Mouse (Mus musculus): ENCODE measurements around the gene Slc7a5.

Gene Slc7a5

DNA sequence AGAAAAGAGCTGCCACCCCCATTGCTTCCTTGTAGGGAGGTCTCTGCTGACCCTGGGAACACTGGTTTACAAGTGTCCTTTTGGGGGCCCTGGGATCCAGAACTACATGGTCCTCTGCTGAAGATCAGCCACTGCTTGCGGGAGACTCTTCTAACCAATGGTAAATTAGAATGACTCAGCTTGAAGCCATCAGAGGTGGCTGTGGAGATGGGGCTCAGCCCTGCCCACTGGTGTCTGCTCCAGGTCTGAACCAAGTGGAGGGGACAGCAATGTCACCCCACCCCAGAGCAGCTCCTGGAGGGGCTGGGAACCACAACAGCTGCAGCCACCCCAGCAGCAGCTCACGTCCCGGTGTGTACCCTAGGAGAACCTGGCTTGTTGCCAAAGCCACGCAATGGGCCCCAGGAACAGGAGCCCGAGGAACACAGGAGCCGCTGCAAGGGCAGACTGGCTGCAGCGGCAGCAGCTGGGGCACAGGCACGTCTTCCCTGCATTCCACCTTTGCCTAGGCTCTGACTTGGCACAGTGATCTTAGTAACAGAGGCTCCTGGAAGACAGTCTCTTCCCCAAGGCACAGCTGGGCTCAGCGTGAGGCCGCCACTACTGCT lies 35.6 kb downstream of the Slc7a5 start:
- in situ Hi-C loops (cut with MboI; ENCODE audit: low pct_unique_long_range_greater_than_20kb in 1 of 2, low sequenced_read_pairs in 2 of 2, unreplicated experiment in 1 of 2), result no loop called here

DNA sequence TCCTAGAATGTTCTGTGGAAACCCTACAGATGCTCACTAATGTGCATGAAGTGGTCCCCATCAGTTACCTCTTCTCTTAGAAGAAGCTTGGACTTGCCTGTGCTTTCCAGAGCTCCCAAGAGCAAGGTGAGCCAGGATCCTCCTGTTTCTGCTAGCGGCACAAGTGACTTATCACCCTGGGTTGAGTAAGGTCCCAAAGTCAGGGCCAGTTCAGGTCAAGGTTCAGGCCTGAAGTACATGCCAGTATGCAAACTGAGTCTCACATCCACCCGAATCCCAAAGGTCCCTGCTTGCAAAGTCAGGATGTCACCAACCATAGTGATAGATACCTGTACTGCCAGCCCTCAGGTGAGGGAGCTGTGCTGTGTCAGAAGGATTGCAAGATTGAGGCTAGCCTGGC lies 37.3 kb downstream of the Slc7a5 start:
- in situ Hi-C loops (cut with MboI; ENCODE audit: low pct_unique_long_range_greater_than_20kb in 1 of 2, low sequenced_read_pairs in 2 of 2, unreplicated experiment in 1 of 2), result no loop called here

DNA sequence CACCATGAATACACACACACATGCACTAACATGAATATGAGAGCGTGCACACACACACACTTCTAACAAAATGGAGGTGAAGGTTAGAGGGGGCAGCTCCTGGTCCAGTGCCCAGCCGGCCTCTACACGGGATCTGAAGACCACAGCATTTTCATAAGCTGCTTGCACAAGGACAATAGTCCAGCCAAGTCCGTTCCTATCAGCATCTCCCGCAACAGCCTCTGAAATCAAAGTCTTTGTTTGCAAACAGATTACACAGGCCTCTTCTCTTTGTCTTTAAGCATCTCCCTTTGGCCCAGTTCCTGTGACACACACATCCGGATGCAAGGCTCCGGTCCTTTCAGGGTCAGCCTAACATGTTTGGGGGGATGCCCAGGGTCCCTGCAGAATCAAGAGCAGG lies 38.6 kb downstream of the Slc7a5 start:
- in situ Hi-C loops (cut with MboI; ENCODE audit: low pct_unique_long_range_greater_than_20kb in 1 of 2, low sequenced_read_pairs in 2 of 2, unreplicated experiment in 1 of 2), result no loop called here

DNA sequence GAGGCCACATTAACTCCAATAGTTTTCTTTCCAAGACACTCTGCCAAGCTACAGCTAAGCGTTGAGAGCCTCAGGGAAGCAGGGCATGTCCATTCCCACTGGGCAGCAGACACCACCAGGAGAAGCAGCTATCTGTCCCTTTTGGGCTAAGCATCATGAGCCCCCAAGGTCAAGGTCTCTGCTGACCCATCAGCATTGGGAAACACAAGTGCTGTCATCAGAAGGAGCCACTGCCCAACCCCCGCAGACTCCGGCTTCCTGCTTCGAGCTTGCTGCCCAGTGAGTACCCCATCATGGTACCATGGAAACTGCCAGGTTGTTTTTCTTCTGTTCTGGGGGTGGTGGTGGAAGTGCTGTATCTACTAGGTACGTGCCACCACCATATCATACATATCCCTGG lies 39.3 kb downstream of the Slc7a5 start:
- in situ Hi-C loops (cut with MboI; ENCODE audit: low pct_unique_long_range_greater_than_20kb in 1 of 2, low sequenced_read_pairs in 2 of 2, unreplicated experiment in 1 of 2), result no loop called here

DNA sequence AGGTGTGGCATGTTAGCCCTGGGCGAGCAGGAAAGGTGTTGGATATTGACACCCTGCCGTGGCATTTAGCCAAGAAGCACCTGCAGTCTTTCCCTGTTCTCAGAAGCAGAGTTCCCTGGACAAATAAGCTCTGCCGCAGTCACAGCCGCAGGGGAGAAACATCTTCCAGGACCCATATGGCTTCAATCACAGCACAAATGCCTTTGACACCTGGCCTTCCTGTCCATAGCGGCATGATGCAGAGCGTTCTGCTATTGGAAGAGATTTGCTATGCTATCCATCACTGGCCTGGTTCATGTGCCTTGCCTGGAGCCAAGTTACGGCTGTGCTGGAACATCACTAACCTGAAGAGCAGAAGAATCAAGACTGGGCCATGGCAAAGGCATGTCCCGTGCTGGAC lies 42.1 kb downstream of the Slc7a5 start:
- in situ Hi-C loops (cut with MboI; ENCODE audit: low pct_unique_long_range_greater_than_20kb in 1 of 2, low sequenced_read_pairs in 2 of 2, unreplicated experiment in 1 of 2), result no loop called here

DNA sequence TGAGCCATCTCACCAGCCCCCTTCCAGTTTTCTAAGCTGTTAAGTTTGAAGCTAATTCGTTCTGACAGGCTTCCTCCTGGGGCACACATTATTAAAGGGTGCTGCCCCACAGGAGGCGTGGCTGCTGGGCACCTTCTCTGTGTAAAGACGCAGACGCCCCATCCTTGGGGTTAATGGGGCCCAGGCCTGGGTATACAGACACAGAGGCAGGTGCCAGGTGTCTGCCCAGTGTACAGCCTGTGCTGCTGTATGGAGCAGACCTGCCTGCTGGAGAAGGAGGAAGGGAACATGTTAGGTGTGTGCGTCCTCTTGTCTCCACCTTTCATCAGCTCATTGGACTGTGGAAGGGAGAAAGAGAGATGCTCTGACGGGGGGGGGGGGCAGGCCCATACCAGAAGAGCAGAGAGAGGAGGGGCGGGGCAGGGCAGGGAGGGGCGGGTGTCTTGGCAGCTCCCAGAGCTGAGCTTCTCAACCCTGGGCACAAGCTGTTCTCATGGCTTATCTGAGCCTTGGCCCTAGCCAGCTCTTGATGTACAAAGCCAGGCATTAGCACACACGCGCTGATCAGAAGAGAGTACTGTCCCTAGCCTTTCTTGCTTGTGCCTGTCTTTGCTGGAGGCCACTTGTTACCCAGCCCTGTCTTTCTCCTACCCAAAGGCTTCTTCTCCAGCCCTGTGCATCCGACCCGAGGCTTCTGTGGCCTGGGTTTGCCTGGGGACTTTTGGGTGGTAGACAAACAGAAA lies 45.5 kb downstream of the Slc7a5 start:
- in situ Hi-C loops (cut with MboI; ENCODE audit: low pct_unique_long_range_greater_than_20kb in 1 of 2, low sequenced_read_pairs in 2 of 2, unreplicated experiment in 1 of 2), result no loop called here

DNA sequence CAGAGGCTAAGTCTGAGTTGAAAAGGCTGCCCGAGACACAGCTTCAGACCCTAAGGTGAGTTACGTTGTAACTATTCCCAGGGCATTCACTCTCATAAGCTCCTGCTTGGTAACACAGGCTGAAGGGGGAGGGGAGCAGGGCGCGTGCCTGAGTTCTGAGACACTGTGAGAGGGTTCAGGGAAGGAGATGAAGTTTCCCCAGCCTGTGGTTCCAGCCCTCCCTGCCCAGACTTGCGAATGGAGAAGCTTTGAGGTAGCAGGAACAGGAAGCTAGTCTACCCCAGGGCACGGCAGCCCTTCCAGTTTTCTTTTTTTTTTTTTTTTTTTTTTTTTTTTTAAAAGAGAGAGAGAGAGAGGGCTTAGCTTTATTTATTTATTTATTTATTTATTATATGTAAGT lies 46.2 kb downstream of the Slc7a5 start:
- in situ Hi-C loops (cut with MboI; ENCODE audit: low pct_unique_long_range_greater_than_20kb in 1 of 2, low sequenced_read_pairs in 2 of 2, unreplicated experiment in 1 of 2), result no loop called here

DNA sequence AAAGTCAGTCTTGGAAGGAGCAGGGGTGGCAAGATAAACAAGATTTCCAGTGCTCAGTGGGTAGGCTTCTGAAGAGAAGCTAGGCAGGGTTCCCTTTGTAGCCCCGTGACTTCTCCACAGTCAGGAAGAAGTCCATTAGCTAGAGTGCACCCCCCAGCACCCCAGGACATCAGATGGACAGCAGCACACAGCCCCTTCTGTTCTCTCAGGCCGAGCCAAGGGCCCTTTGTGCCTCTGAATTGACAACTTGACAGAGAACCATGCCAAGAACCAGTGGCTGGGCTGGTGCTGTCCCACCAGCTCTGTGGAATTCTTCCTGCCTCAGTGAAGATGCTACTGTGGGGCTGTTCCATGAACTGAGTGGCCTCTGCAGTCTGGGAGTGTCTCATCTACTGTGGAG lies 49.7 kb downstream of the Slc7a5 start:
- in situ Hi-C loops (cut with MboI; ENCODE audit: low pct_unique_long_range_greater_than_20kb in 1 of 2, low sequenced_read_pairs in 2 of 2, unreplicated experiment in 1 of 2), result no loop called here

DNA sequence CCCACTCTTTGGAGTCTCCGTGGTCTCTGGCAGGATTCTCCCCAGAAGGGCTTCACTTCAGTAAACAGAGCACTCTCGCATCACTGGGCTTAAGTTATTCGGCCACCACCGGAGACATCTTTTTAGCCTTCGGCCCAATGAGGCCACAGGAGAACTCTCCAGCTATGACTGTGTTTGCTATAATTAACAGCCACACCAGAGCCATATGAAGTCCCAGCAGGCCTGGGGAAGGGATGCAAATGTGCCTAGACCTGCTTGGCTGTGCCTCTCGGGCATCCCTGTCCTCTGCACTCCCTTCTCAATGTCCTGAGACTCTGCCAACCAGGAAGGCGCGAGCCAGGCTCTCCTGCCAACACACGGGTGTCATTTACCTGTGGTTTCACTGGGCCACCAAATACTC lies 50.2 kb downstream of the Slc7a5 start:
- in situ Hi-C loops (cut with MboI; ENCODE audit: low pct_unique_long_range_greater_than_20kb in 1 of 2, low sequenced_read_pairs in 2 of 2, unreplicated experiment in 1 of 2), result no loop called here

DNA sequence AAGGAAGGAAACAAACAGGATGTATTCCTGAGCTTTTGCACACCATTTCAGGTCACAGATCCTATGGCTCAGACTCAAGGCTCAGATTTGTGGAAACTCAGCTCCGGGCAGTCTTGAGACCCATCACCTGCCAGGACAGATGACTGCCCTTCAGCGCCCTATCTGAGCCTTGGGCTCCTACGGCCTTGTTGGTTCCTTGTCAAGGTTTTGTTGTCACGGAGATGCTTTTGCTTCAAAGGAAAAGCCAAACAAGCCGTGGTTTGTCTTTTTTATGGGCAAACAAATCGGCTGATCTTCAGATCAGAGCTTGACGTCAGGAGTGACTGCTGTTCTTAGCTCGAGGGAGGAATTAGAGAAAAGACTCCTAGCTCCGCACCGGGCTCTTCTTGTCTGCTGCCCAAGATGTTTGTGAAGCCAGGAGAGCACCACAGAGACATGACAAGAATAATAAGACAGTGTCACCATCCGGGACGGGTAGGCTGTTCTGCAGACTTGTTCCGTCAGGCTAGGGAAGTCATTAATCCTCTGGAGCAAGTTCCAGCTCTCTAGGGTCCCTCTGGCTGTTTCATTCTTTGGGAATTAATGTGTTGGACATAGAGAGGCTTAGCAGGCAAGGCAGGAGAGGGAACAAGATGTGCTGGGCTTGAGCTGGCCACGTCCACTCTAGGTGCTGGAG lies 51.3 kb downstream of the Slc7a5 start:
- in situ Hi-C loops (cut with MboI; ENCODE audit: low pct_unique_long_range_greater_than_20kb in 1 of 2, low sequenced_read_pairs in 2 of 2, unreplicated experiment in 1 of 2), result no loop called here

DNA sequence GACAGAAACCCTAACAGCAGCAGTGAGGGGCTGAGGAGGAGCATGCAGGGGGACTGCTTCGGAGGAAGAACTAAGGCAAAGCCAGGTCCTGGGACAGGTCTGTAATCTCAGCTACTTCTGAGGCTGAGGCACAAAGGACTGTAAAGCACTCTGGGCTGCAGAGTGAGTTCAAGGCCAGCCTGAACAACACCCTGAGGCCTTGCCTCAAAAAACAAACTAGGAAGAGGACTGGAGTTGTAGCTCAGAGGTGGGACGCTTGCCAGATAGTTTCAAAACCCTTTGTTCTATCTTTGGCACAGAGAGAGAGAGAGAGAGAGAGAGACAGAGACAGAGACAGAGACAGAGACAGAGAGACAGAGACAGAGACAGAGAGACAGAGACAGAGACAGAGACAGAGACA lies 53.9 kb downstream of the Slc7a5 start:
- in situ Hi-C loops (cut with MboI; ENCODE audit: low pct_unique_long_range_greater_than_20kb in 1 of 2, low sequenced_read_pairs in 2 of 2, unreplicated experiment in 1 of 2), result loop anchor here in 1 of 2 experiments (5.0 kb wide), 2 partner anchors 54 to 79 kb away; partner anchors contain the start of gene Slc7a5

DNA sequence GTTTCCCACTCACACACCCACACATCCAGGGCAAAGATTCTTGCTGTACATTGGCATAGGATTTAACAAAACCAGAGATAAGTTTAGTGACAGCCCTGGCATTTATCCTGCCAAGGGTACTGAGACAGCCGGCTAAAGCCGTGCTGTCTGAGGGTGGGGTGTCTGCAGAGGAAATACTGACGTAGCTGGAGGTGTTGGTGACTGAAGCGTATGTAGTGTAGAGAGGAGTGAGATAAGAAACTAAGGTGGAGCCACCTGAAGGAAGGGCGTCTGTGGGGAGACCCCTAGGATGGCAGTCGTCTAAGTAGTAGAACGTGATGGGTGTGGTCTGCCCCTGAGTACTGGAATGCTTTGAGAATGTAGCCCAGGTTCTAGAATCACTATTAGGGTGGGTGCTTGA lies 55.0 kb downstream of the Slc7a5 start:
- in situ Hi-C loops (cut with MboI; ENCODE audit: low pct_unique_long_range_greater_than_20kb in 1 of 2, low sequenced_read_pairs in 2 of 2, unreplicated experiment in 1 of 2), result loop anchor here in 1 of 2 experiments (5.0 kb wide), 2 partner anchors 55 to 80 kb away; partner anchors contain the start of gene Slc7a5

DNA sequence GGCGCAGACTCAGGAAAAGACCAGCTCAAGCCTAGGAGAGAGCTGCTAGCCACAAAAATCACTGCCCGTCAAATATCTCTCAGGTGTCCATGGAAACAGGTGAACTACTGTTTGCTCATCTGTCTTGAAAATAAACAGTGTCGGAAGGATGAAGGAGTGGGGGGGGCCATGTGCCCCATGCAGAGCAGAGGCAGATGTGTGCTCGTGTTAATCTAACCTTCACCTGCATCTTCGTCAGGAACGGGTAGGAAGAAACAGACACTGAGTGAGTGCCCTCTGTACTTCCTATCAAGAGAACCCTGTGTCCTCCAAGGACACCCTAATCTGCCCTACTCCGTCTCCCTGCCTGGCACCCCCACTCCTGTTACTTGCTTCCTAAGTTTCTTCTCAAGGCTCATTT lies 55.8 kb downstream of the Slc7a5 start:
- in situ Hi-C loops (cut with MboI; ENCODE audit: low pct_unique_long_range_greater_than_20kb in 1 of 2, low sequenced_read_pairs in 2 of 2, unreplicated experiment in 1 of 2), result loop anchor here in 1 of 2 experiments (5.0 kb wide), 2 partner anchors 56 to 81 kb away; partner anchors contain the start of gene Slc7a5

DNA sequence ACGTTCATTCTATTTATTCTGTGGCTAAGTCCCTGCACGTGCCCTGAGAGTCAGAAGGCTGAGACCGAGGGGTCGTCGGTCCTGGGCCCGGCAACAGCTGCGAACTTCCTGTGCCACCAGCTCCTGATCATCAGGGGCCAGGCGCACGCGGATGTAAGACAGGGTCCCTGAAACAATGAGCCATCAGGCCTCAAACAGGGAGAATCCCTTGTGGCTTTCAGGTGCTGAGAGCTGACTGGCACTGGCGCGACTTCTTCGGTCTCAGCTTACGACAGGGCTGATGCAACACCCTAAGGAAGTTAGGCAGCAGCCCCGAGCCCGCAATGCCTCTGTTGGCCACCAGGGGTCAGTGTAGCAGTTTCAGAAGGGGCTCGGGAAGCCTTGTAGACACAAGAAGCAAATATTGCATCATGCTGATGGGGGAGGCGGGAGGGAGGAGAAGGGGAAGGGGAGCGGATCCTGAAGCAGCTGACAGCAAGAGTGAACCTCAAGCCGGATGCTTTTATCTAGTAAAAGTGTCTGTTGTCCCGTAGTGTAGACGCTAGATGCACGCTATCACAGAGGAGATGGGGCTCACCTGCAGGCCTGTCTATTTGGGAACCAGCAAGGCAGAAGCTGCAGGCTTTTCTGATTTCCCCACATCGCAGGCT lies 56.5 kb downstream of the Slc7a5 start:
- in situ Hi-C loops (cut with MboI; ENCODE audit: low pct_unique_long_range_greater_than_20kb in 1 of 2, low sequenced_read_pairs in 2 of 2, unreplicated experiment in 1 of 2), result loop anchor here in 1 of 2 experiments (5.0 kb wide), 2 partner anchors 56 to 81 kb away; partner anchors contain the start of gene Slc7a5

DNA sequence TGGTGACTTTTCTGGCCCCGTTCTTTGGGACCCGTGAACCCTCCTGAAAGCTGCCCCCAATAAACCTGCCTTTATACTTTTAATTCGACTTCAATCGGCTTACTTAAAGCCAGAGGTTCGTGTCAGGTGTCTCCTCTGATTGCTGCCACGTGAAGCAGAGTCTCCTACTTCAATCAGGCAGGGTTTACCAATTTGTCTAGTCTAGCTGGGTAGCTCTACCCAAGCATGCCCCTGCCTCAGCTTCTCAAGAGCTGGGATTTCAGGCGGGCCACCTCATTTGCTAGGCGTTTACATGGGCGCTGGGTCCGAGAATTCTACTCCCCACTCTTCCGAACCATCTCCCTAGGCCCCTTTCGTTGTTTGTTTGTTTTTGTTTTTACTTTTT lies 57.1 kb downstream of the Slc7a5 start:
- in situ Hi-C loops (cut with MboI; ENCODE audit: low pct_unique_long_range_greater_than_20kb in 1 of 2, low sequenced_read_pairs in 2 of 2, unreplicated experiment in 1 of 2), result loop anchor here in 1 of 2 experiments (5.0 kb wide), 2 partner anchors 57 to 82 kb away; partner anchors contain the start of gene Slc7a5

DNA sequence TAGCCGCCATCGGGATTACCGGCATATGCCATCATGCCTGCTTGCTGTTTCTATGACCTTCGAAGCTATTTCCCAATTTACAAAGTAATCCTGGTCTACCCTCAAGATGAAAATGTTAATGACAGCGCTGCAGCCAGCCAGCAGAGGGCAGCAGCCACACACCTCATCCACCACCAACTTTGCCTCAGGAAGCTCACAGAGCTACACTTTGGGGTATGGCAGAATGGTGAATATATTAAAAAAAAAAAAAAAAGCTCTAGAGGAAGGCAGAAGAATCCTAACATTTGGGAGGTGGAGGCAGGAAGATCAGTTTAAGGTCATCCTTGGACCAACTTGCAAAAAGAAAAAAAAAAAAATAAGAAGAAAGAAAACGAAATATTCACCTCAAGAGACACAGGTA lies 57.5 kb downstream of the Slc7a5 start:
- in situ Hi-C loops (cut with MboI; ENCODE audit: low pct_unique_long_range_greater_than_20kb in 1 of 2, low sequenced_read_pairs in 2 of 2, unreplicated experiment in 1 of 2), result loop anchor here in 1 of 2 experiments (5.0 kb wide), 2 partner anchors 57 to 82 kb away; partner anchors contain the start of gene Slc7a5

DNA sequence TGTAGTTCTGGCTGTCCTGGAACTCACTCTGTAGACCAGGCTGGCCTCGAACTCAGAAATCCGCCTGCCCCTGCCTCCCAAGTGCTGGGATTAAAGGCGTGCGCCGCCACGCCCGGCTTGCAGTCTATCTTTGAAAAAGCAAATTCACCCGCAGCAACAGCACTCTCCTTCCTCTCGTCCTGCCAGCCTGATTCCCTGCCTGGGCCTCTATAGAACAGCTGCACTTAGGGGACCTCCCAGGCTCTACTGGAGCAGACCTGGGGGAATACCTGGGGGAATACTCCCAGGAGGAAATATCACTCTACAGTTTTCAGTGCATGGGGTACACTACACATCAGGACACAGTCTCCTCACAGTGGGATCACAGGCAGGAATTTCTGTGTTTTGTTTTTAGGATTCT lies 58.2 kb downstream of the Slc7a5 start:
- in situ Hi-C loops (cut with MboI; ENCODE audit: low pct_unique_long_range_greater_than_20kb in 1 of 2, low sequenced_read_pairs in 2 of 2, unreplicated experiment in 1 of 2), result no loop called here

DNA sequence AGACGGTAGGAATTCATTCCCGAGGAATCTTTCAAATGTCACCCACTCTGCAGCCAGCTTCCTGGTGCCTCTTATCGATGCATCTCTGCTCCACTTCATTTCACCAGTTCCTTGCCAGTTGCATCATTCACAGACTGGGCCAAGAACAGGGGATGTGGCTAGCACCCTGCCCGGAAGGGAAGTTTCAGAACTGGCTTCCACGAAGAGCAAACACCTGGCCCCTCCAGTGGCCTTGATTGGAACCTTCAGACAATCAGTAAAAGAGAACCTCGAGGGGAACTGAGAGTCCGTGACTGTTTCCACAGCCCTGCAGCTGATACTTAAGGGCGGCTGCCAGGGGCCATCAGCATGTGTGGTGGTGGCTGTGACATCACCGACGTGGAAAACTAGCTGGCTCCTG lies 59.0 kb downstream of the Slc7a5 start:
- in situ Hi-C loops (cut with MboI; ENCODE audit: low pct_unique_long_range_greater_than_20kb in 1 of 2, low sequenced_read_pairs in 2 of 2, unreplicated experiment in 1 of 2), result no loop called here

DNA sequence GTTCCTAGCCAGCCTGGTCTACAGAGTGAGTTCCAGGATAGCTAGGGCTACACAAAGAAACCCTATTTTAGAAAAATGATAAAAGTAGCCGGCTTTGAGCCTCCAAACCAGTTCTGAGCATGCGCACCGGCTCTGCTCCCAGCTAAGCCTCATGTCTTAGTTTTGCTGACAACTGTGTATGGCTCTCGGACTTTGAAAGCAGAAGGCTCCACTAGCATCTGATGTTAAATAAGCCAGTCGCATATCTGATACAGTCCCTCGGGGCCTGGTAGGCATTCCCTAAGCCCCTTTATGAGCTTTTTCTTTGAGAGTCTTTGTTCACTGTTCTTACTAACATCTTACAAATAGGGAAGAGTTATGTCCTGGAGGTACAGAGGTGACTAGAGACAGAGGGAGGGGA lies 59.5 kb downstream of the Slc7a5 start:
- in situ Hi-C loops (cut with MboI; ENCODE audit: low pct_unique_long_range_greater_than_20kb in 1 of 2, low sequenced_read_pairs in 2 of 2, unreplicated experiment in 1 of 2), result no loop called here

All from mouse embryonic stem cell (cell line).